Mouse (Mus musculus): ENCODE results near the gene Rad51d.

DNA sequence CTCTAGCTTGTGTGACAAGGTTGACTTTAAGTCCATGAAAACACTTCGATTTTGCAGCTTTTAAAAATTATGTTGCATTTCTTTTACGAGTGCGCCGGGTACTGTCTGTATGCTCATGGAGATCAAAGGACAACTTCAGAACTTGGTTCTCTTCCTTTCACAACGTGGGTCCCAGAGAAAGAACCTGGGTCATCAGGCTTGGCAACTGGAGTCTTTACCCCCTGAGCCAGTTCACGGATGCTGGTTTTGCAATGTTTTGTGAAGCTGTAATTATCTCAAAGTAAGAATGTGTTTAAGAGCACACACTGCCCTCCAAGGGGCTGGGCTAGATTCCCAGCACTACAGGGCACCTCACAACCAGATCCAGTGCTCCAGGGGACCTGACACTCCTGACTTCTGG, 36.3 kb downstream of the Rad51d start:
- no peak for TF ChIP-seq POLR2A (IDR thresholded peaks at IDR 0.05; ENCODE audit: low read depth, low read length)
- no peak for TF ChIP-seq CTCF (IDR thresholded peaks at IDR 0.05; ENCODE audit: extremely low read depth, insufficient read length, insufficient replicate concordance, low read depth, low read length)
